Mouse (Mus musculus) ovary, postnatal 36 days (tissue): ENCODE measurements around the gene Hspb11.

Source experiments
- DNase-seq: peaks from one replicate; pipeline ENCODE4 v3.0.0; 2022; ENCODE audit warnings: low spot score, mixed read lengths

Hspb11 gene

DNA sequence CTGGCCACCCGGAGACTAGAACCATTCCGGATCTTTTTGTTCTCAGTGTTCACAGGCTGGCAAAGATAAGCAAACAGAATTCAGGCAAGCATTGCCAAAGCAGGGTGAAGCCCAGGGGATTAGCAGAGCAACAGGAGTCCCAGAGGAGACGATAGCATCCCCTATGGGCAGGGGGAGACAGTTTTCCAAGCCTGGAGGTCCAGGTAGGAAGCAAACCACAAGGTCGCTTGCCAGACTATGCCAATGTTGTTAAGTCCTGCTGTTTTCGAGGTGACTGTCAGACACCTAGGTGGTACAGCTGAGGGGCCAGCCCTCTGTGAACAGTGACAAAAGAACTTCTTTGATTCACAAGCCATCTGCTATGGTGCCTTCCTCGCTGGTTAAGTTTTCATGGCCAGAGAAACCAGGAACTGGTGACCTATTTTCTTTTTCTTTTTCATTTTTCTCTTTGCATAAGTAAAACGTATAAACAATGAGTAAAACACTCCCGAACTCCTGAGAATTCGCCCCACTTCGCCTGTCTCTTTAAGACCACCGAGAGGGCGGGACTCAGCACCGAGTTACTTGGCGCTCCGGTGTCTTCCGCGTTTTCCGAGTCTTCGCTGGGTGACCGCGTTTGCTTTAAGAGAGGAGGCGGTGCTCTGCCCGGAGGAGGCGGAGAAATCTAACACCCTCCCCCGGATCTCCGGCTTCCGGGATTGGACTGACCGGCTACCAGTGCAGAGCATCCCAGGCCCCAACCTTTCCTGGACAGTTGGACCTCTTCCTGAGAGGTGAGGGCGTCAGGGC lies 60.5 kb downstream of the Hspb11 start, which contains the start of gene Yipf1:
TSS of gene Yipf1 (plus strand) at position 674 of the 789 bp plus-strand sequence.
- DNase-seq, result peak; percentile 88

DNA sequence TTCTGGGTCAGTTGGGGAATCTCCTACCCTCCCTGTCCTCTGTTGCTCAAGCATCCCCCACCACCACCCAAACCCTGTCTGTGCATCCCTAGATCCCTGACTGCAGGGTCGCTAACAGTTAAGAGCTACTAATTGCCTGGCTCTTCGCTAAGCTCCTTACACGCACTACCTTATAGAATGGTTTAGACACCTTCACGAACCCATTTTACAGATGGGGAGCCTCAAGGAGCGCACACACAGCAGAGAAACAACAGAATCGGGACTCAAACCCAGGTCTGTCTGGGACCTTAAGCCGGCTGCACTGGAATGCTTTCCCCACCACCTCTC lies 61.0 kb downstream of the Hspb11 start:
- DNase-seq, result no peak

DNA sequence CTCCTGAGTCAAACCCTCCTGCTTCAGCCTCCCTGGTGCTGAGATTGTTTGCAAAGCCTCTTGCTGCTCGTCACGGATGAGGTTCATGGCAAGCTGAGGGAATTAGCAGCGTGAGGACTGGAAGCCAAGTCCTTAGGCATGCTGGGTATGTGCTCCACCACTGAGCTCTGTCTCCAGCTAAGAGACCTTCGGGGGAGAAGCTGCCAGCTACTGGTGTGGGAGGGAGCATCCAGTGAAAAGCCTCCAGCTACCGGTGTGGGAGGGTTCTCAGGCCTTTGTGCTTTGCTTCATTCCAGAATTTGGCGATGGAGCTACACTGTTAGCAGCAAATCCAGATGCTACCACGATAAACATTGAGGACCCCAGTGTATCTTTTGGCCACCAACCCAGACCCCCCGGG lies 65.3 kb downstream of the Hspb11 start:
- no peak for DNase-seq

DNA sequence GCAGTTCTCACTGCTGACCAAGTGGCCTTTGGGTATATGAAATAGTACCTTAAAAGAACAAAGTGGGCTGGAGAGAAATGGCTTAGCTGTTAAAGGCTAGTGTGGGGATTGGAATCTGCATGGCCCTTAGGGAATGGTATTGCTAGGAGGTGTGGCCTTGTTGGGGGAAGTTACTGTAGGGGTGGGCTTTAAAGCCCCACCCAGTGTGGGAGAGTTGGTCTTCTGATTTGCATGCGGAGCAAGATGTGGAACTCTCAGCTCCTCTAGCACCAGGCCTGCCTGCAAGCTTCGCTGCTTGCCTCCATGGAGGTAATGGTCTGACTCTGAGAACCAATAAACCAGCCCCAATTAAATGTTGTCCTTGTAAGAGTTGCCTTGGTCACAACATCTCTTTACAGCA lies 67.6 kb downstream of the Hspb11 start:
- no peak for DNase-seq

DNA sequence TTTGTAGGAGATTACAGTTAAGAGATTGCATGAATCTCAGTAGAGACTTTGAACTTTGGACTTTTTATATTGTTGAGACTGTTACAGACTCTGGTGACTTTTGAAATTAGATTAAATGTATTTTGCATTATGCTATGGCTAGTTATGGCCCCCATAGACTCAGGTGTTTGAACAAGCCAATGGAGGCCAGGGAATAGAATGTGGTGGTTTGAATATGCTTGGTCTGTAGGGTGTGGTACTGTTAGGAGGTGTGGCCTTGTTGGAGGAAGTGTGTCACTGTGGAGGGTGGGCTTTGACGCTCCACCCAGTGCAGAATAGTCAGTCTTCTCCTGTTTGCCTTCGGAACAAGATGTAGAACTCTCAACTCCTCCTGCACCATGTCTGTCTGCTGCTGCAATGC lies 69.7 kb downstream of the Hspb11 start:
- DNase-seq, result no peak

DNA sequence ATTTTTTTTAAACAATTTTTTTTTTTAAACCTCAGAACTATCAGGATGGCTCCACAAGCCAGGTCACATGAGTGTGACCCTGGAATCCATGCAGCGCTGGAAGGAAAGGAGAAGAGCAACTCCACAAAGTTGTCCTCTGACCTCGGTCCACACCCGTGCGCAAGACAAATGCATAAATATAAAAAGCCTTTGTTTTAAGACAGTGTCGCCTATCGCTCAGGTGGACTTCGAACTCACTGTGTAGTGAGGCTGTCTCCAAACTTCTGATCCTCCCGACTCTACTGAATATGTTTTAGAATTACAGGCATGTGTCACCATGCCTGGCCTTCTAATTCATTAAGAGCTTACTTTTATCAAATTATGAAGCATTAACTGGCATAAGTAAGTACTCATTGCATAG lies 75.1 kb downstream of the Hspb11 start:
- no peak for DNase-seq
